Mouse (Mus musculus) myocyte (in vitro differentiated cells): ENCODE results near the gene Hsf5. TPM values are rescaled to one million over a fixed set of nuclear protein-coding genes. Genes with fewer than 3 reads are reported as not detected.

ENCODE experiments used
- H3K27me3 ChIP-seq: one replicate; pipeline ENCODE4 v1.6.1; 2011; ENCODE audit not compliant: control insufficient read depth, insufficient read depth, insufficient read length
- H3K36me3 ChIP-seq: one replicate; pipeline ENCODE4 v1.6.1; 2011; ENCODE audit not compliant: control insufficient read depth, insufficient read depth
- H3K4me2 ChIP-seq: one replicate; pipeline ENCODE4 v1.6.1; 2011; ENCODE audit warnings: low read depth, control low read depth
- H3K4me3 ChIP-seq: one replicate; pipeline ENCODE4 v1.5.1; 2011; ENCODE audit warnings: mild to moderate bottlenecking, control low read depth, moderate library complexity
- H3K79me2 ChIP-seq: one replicate; pipeline ENCODE4 v1.6.1; 2011; ENCODE audit not compliant: control insufficient read depth, insufficient read depth
- H3ac ChIP-seq: one replicate; pipeline ENCODE4 v1.6.1; 2011; ENCODE audit not compliant: control insufficient read depth, insufficient read length
- CEBPB ChIP-seq: IDR thresholded peaks from 2 replicates; pipeline ENCODE4 v1.6.1; 2011; ENCODE audit warnings: mild to moderate bottlenecking, moderate library complexity; ENCODE audit not compliant: poor library complexity, insufficient read depth, severe bottlenecking
- E2F4 ChIP-seq: IDR thresholded peaks from one replicate; pipeline ENCODE4 v1.6.1; 2011; ENCODE audit warnings: mild to moderate bottlenecking, control low read depth, moderate library complexity; ENCODE audit not compliant: insufficient read depth
- MAX ChIP-seq: IDR thresholded peaks from one replicate; pipeline ENCODE4 v1.6.1; 2011; ENCODE audit warnings: low read depth, mild to moderate bottlenecking, control low read depth
- MYOD1 ChIP-seq, 3 experiments: IDR thresholded peaks; one replicate each; pipeline ENCODE4 v1.6.1; 2011; ENCODE audit warnings: control low read depth in 2 of 3, low read depth in 2 of 3, mild to moderate bottlenecking in 2 of 3, moderate library complexity in 1 of 3; ENCODE audit not compliant: insufficient read length in 2 of 3, control insufficient read depth in 1 of 3
- MYOG ChIP-seq, 3 experiments: IDR thresholded peaks; one replicate each; pipeline ENCODE4 v1.6.1; 2011; ENCODE audit warnings: control low read depth in 2 of 3, low read depth in 2 of 3, mild to moderate bottlenecking in 2 of 3; ENCODE audit not compliant: insufficient read length in 2 of 3, control insufficient read depth in 1 of 3, insufficient read depth in 1 of 3
- POLR2A ChIP-seq: IDR thresholded peaks from one replicate; pipeline ENCODE4 v1.6.1; 2011; ENCODE audit warnings: low read depth, mild to moderate bottlenecking, control low read depth, moderate library complexity; ENCODE audit not compliant: insufficient read length
- POLR2AphosphoS2 ChIP-seq: IDR thresholded peaks from one replicate; pipeline ENCODE4 v1.6.1; 2011; ENCODE audit warnings: low read depth, control low read depth; ENCODE audit not compliant: insufficient read length
- REST ChIP-seq: IDR thresholded peaks from one replicate; pipeline ENCODE4 v1.6.1; 2011; ENCODE audit warnings: mild to moderate bottlenecking, control low read depth, moderate library complexity; ENCODE audit not compliant: insufficient read depth, insufficient read length
- SRF ChIP-seq: IDR thresholded peaks from one replicate; pipeline ENCODE4 v1.6.1; 2011; ENCODE audit warnings: low read depth; ENCODE audit not compliant: control insufficient read depth, insufficient read length
- TCF12 ChIP-seq: IDR thresholded peaks from one replicate; pipeline ENCODE4 v1.6.1; 2011; ENCODE audit warnings: mild to moderate bottlenecking, control low read depth; ENCODE audit not compliant: poor library complexity, insufficient read depth, severe bottlenecking
- TCF3 ChIP-seq: IDR thresholded peaks from one replicate; pipeline ENCODE4 v1.6.1; 2011; ENCODE audit warnings: low read depth, control low read depth; ENCODE audit not compliant: insufficient read length
- USF1 ChIP-seq: IDR thresholded peaks from one replicate; pipeline ENCODE4 v1.6.1; 2011; ENCODE audit warnings: low read depth, mild to moderate bottlenecking, control low read depth, moderate library complexity
- polyA plus RNA-seq: library from polyadenylated mRNA; unstranded; fragments of >200 nt; fragmentation: generic; extraction: Trizol; gene quantifications from one replicate; pipeline ENCODE4 v1.2.1, GENCODE M21; 2012; ENCODE audit warnings: missing spikeins

Hsf5 gene
- polyA plus RNA-seq, 1 experiment: not detected

- H3K36me3 ChIP-seq: no peaks in the 10 kb centered on the region
- no peak overlapping the region for H3K4me3 ChIP-seq
- H3K79me2 ChIP-seq: no peaks in the 10 kb centered on the region
- H3ac ChIP-seq: no peak overlapping the region
- H3K27me3 ChIP-seq: peaks cover 56% of the 10 kb centered on the region
- H3K4me2 ChIP-seq: no peak overlapping the region
- TF ChIP-seq TCF3 (no peak), USF1 (no peak), REST (no peak), MYOD1 (IDR thresholded peaks at IDR 0.05; ENCODE audit: control insufficient read depth in 1 of 3, insufficient read length in 2 of 3, low read depth in 2 of 3) (no peak), POLR2A (no peak), MYOG (IDR thresholded peaks at IDR 0.05; ENCODE audit: control insufficient read depth in 1 of 3, insufficient read depth in 1 of 3, insufficient read length in 2 of 3, low read depth in 2 of 3) (no peak), CEBPB (no peak), SRF (no peak), E2F4 (no peak), TCF12 (no peak), MAX (no peak), POLR2AphosphoS2 (no peak)
These were observed 86.7 kb downstream of the Hsf5 start for GRCm38 (mm10) chr11:87703654-87704053.

DNA sequence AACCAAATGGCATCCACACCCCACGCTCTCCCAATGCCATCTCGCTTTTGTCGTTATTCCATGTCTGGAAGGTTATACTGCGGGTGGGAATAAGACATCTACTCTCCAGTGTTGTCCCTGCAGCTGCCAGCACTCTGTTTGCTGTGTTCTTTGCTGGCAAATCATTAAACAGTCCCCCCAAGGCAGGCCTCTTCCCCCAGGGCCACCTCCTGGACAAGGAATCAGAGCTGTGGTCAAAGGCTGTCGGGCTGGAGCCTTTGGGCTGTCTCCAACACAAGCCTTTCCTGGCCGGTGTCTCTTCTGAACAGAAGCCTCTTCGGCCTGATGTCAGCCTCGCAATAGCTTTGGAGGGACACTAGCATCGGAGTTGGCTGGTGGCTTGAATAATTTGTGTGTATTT lies 87.3 kb downstream of the Hsf5 start:
- H3K79me2 ChIP-seq: no peaks in the 10 kb centered on the region
- H3K36me3 ChIP-seq: no peaks in the 10 kb centered on the region
- no peak overlapping the region for H3K4me3 ChIP-seq
- H3ac ChIP-seq: no peak overlapping the region
- no peak for TF ChIP-seq SRF
- no peak for TF ChIP-seq E2F4
- no peak for TF ChIP-seq MYOG (IDR thresholded peaks at IDR 0.05; ENCODE audit: control insufficient read depth in 1 of 3, insufficient read depth in 1 of 3, insufficient read length in 2 of 3, low read depth in 2 of 3)
- TF ChIP-seq TCF3: no peak
- no peak for TF ChIP-seq REST
- TF ChIP-seq USF1: no peak
- no peak overlapping the region for H3K4me2 ChIP-seq
- peaks cover 55% of the 10 kb centered on the region for H3K27me3 ChIP-seq

- H3ac ChIP-seq: no peak overlapping the region
- no peaks in the 10 kb centered on the region for H3K36me3 ChIP-seq
- TF ChIP-seq POLR2A (no peak), CEBPB (no peak), SRF (no peak), MAX (no peak), E2F4 (no peak), USF1 (no peak), TCF3 (no peak), TCF12 (no peak), POLR2AphosphoS2 (no peak), REST (no peak), MYOG (IDR thresholded peaks at IDR 0.05; ENCODE audit: control insufficient read depth in 1 of 3, insufficient read depth in 1 of 3, insufficient read length in 2 of 3, low read depth in 2 of 3) (no peak), MYOD1 (IDR thresholded peaks at IDR 0.05; ENCODE audit: control insufficient read depth in 1 of 3, insufficient read length in 2 of 3, low read depth in 2 of 3) (no peak)
- H3K27me3 ChIP-seq: peaks cover 58% of the 10 kb centered on the region
- no peak overlapping the region for H3K4me2 ChIP-seq
- H3K4me3 ChIP-seq: no peak overlapping the region
- H3K79me2 ChIP-seq: no peaks in the 10 kb centered on the region
These were observed 90.6 kb downstream of the Hsf5 start for GRCm38 (mm10) chr11:87707570-87707969.

DNA sequence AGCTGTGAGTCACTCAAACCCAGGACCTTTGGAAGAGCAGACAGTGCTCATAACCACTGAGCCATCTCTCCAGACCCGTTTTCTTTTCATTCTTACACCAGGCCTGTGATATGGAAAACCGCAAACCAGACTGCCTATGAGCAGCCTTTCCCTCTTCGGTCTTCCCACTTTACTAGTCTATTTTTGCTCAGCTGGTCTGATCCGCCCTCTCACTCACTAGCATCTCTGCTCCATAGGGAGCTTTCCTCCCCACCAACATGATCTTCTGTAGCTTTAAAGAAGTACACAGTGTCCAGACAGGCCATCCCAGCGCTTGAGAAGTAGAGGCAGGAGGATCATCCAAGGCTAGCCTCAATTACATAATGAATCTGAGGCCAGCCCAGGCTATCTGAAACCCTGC lies 92.0 kb downstream of the Hsf5 start:
- H3K4me3 ChIP-seq: no peak overlapping the region
- no peak for TF ChIP-seq MAX
- TF ChIP-seq TCF12: no peak
- no peak for TF ChIP-seq POLR2A
- no peak for TF ChIP-seq MYOG (IDR thresholded peaks at IDR 0.05; ENCODE audit: control insufficient read depth in 1 of 3, insufficient read depth in 1 of 3, insufficient read length in 2 of 3, low read depth in 2 of 3)
- no peak for TF ChIP-seq POLR2AphosphoS2
- TF ChIP-seq REST: no peak
- no peak overlapping the region for H3ac ChIP-seq
- no peaks in the 10 kb centered on the region for H3K79me2 ChIP-seq
- peaks cover 63% of the 10 kb centered on the region for H3K27me3 ChIP-seq
- H3K4me2 ChIP-seq: no peak overlapping the region
- no peaks in the 10 kb centered on the region for H3K36me3 ChIP-seq

Other genes starting within 250 kb of the Hsf5 start
- 3.5 TPM for gene Rad51c, start 212.2 kb upstream of the Hsf5 start, polyA plus RNA-seq
- 0.13 TPM for gene Tex14, start 212.1 kb upstream of the Hsf5 start, polyA plus RNA-seq
- gene Gm11492, start 50.5 kb upstream of the Hsf5 start, polyA plus RNA-seq: not detected
- 1.5 TPM for gene Sept4, start 48.3 kb upstream of the Hsf5 start, polyA plus RNA-seq
- 10.6 TPM for gene Mtmr4, start 25.0 kb upstream of the Hsf5 start, polyA plus RNA-seq
- gene Rnf43, start 45.6 kb downstream of the Hsf5 start, polyA plus RNA-seq: not detected
- gene Supt4a, start 120.4 kb downstream of the Hsf5 start, polyA plus RNA-seq: 159 TPM
- gene Tspoap1, start 143.4 kb downstream of the Hsf5 start, polyA plus RNA-seq: 0.04 TPM
- not detected for gene Mpo, start 176.4 kb downstream of the Hsf5 start, polyA plus RNA-seq
- gene Lpo, start 211.1 kb downstream of the Hsf5 start, polyA plus RNA-seq: not detected
- 6.6 TPM for gene Mks1, start 236.1 kb downstream of the Hsf5 start, polyA plus RNA-seq